Mouse (Mus musculus): ENCODE results near the gene Tnfsf13. TPM values are rescaled to one million over a fixed set of nuclear protein-coding genes. Genes with fewer than 3 reads are reported as not detected.
"Not testable (repeated sequence)": the region's sequence is repeated elsewhere in the genome, so short reads cannot be mapped to it uniquely, and the experiment has no call there.

The Tnfsf13 gene
- polyA plus RNA-seq, 2 experiments, result 0.77 to 4.4 TPM

DNA sequence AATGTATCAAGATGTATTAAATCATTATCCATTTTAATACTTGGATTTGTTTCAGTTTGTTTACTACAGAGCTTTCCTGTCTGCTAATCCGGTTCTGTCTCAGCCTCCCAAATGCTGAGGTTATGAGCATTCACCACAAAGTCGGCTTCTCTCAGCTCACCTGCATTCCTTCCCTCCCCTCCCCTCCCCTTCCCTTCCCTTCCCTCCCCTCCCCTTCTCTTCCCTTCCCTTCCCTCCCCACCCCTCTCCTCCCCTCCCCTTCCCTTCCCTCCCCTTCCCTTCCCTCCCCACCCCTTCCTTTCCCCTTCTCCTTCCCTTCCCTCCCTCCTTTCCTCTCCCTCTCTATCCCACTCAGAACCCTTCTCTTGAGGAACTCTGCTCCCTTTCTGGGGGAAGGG is 19.0 kb upstream of the Tnfsf13 start:
- Histone ChIP-seq H3K9ac (ENCODE audit: low read depth, low read length, severe bottlenecking) (no peak overlapping the region), H3K4me1 (ENCODE audit: control insufficient read depth, insufficient read depth, low read length) (no peaks in the 10 kb centered on the region; the same call in 1 of the 2 replicates), H3K27me3 (ENCODE audit: control insufficient read depth, insufficient read depth, low read length) (no peaks in the 10 kb centered on the region), H3K4me3 (replicated peaks; ENCODE audit: low read length) (no peak overlapping the region), H3K36me3 (ENCODE audit: control insufficient read depth, insufficient read depth, low read length) (no peaks in the 10 kb centered on the region), H3K4me2 (replicated peaks; ENCODE audit: low read depth, low read length, severe bottlenecking) (no peak overlapping the region), H3K9me3 (ENCODE audit: control insufficient read depth, low read length) (no peaks in the 10 kb centered on the region), H3K27ac (replicated peaks; ENCODE audit: low read depth, low read length) (no peak overlapping the region)
- ATAC-seq (ENCODE audit: low FRiP score, low read depth) (no peak), DNase-seq (ENCODE audit: low spot score) (no peak)
- WGBS, result 26% methylated on average over 2 of the region's 2 CpGs
- no peak for TF ChIP-seq POLR2A (IDR thresholded peaks at IDR 0.05; ENCODE audit: borderline replicate concordance, extremely low read depth, insufficient read depth, insufficient read length)

GRCm38 (mm10) chr11:69703814-69704612 is 18.4 kb upstream of the Tnfsf13 start:
- no peak overlapping the region for H3K9ac ChIP-seq (ENCODE audit: low read depth, low read length, severe bottlenecking)
- 66% methylated on average over 8 of the region's 8 CpGs for WGBS
- no peak for TF ChIP-seq POLR2A (IDR thresholded peaks at IDR 0.05; ENCODE audit: borderline replicate concordance, extremely low read depth, insufficient read depth, insufficient read length)

DNA sequence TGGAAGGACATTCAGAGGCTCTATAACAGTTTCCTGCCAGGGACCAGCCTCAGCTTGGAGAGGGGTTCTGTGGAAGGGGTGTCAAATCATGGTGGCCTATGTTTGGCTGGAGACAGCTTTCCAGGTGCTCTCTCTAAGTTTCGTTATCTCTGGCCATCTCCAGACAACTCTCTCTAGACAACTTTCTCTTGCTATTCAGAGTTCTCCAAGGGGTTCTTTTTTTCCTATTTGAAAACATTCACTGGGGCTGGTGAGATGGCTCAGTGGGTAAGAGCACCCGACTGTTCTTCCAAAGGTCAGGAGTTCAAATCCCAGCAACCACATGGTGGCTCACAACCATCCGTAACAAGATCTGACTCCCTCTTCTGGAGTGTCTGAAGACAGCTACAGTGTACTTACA is 17.8 kb upstream of the Tnfsf13 start:
- H3K36me3 ChIP-seq (ENCODE audit: control insufficient read depth, insufficient read depth, low read length); H3K9ac ChIP-seq (ENCODE audit: low read depth, low read length, severe bottlenecking); ATAC-seq (ENCODE audit: low FRiP score, low read depth); H3K4me2 ChIP-seq (replicated peaks; ENCODE audit: low read depth, low read length, severe bottlenecking); H3K27me3 ChIP-seq (ENCODE audit: control insufficient read depth, insufficient read depth, low read length); H3K27ac ChIP-seq (replicated peaks; ENCODE audit: low read depth, low read length); H3K9me3 ChIP-seq (ENCODE audit: control insufficient read depth, low read length); H3K4me1 ChIP-seq (ENCODE audit: control insufficient read depth, insufficient read depth, low read length); DNase-seq (ENCODE audit: low spot score); H3K4me3 ChIP-seq (replicated peaks; ENCODE audit: low read length): not testable (repeated sequence)
- 84% methylated on average over 2 of the region's 3 CpGs for WGBS

More at GRCm38 (mm10) chr11:69703814-69704612, 18.4 kb upstream of the Tnfsf13 start:
- no peak for DNase-seq (ENCODE audit: low spot score)
- H3K9me3 ChIP-seq (ENCODE audit: control insufficient read depth, low read length), result no peaks in the 10 kb centered on the region
- H3K36me3 ChIP-seq (ENCODE audit: control insufficient read depth, insufficient read depth, low read length), result no peaks in the 10 kb centered on the region
- no peak overlapping the region for H3K4me2 ChIP-seq (replicated peaks; ENCODE audit: low read depth, low read length, severe bottlenecking)
- no peaks in the 10 kb centered on the region for H3K27me3 ChIP-seq (ENCODE audit: control insufficient read depth, insufficient read depth, low read length)
- no peak for ATAC-seq (ENCODE audit: low FRiP score, low read depth)
- no peaks in the 10 kb centered on the region; the same call in 1 of the 2 replicates for H3K4me1 ChIP-seq (ENCODE audit: control insufficient read depth, insufficient read depth, low read length)
- no peak overlapping the region for H3K27ac ChIP-seq (replicated peaks; ENCODE audit: low read depth, low read length)
- no peak overlapping the region for H3K4me3 ChIP-seq (replicated peaks; ENCODE audit: low read length)

- not testable (repeated sequence) for ATAC-seq (ENCODE audit: low FRiP score, low read depth)
Measured at GRCm38 (mm10) chr11:69702886-69703285, 17.3 kb upstream of the Tnfsf13 start.

GRCm38 (mm10) chr11:69699595-69699994 is 14.0 kb upstream of the Tnfsf13 start:
- 45% methylated on average over 1 of the region's 1 CpGs for WGBS
- H3K9ac ChIP-seq (ENCODE audit: low read depth, low read length, severe bottlenecking), result no peak overlapping the region
- H3K36me3 ChIP-seq (ENCODE audit: control insufficient read depth, insufficient read depth, low read length), result no peaks in the 10 kb centered on the region

More at GRCm38 (mm10) chr11:69702886-69703285, 17.3 kb upstream of the Tnfsf13 start:
- WGBS, result 90% methylated on average over 10 of the region's 10 CpGs
- not testable (repeated sequence) for DNase-seq (ENCODE audit: low spot score); H3K4me3 ChIP-seq (replicated peaks; ENCODE audit: low read length); H3K27me3 ChIP-seq (ENCODE audit: control insufficient read depth, insufficient read depth, low read length); H3K36me3 ChIP-seq (ENCODE audit: control insufficient read depth, insufficient read depth, low read length); H3K4me1 ChIP-seq (ENCODE audit: control insufficient read depth, insufficient read depth, low read length); H3K4me2 ChIP-seq (replicated peaks; ENCODE audit: low read depth, low read length, severe bottlenecking); H3K27ac ChIP-seq (replicated peaks; ENCODE audit: low read depth, low read length); H3K9ac ChIP-seq (ENCODE audit: low read depth, low read length, severe bottlenecking); H3K9me3 ChIP-seq (ENCODE audit: control insufficient read depth, low read length)

More at GRCm38 (mm10) chr11:69699595-69699994, 14.0 kb upstream of the Tnfsf13 start:
- Histone ChIP-seq H3K9me3 (ENCODE audit: control insufficient read depth, low read length) (0 out of 2 replicates have a peak, but pooled peaks cover 5% of the 10 kb centered on the region), H3K4me2 (replicated peaks; ENCODE audit: low read depth, low read length, severe bottlenecking) (no peak overlapping the region), H3K27me3 (ENCODE audit: control insufficient read depth, insufficient read depth, low read length) (no peaks in the 10 kb centered on the region), H3K4me1 (ENCODE audit: control insufficient read depth, insufficient read depth, low read length) (peaks cover 7% of the 10 kb centered on the region), H3K27ac (replicated peaks; ENCODE audit: low read depth, low read length) (no peak overlapping the region), H3K4me3 (replicated peaks; ENCODE audit: low read length) (no peak overlapping the region)
- no peak for ATAC-seq (ENCODE audit: low FRiP score, low read depth)
- no peak for TF ChIP-seq POLR2A (IDR thresholded peaks at IDR 0.05; ENCODE audit: borderline replicate concordance, extremely low read depth, insufficient read depth, insufficient read length)
- no peak for DNase-seq (ENCODE audit: low spot score)

All from limb, embryonic 14.5 days (tissue).